In the genomic region with DNA sequence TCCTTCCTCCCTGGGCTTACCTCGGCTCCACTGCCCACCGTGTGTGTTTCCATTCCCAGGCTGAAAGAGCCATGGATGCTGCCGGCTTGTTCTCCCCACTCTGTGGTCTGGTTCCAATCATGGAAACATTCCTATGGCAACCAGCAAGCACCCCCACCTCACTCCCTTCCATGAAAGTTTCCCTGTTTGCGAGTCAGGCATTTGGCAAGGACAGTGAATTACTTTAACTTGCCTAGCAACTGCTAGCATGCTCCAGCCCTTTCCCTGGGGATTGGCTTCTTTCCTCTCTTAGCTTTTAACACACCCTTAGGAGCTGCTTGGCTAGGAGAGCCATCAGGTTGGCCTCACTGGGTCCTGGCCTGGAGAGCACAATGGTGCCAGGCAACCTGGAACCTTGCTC, we compare ENCODE assay signal across 10 mouse cellular contexts.
A peak's percentile ranks its signal among the peaks of the same experiment; 100 is the strongest.
DNase-seq lines count a peak whose midpoint lies in the region; ATAC-seq and TF ChIP-seq lines count a peak whose summit lies in the region.
"Had no signal": no experiment of that assay in that cellular context is flagged by ENCODE, and none has a peak within 500 bp of the region (broad histone marks: within the 10 kb centered on the region; RNA-seq: fewer than 3 reads in every experiment).

No protein-coding gene starts in this region.

- no peak overlapping the region for H3K4me2 ChIP-seq in midbrain, postnatal 0 days (ENCODE audit: low read depth, low read length, poor library complexity, severe bottlenecking)
- no peak overlapping the region for H3K4me2 ChIP-seq in stomach, embryonic 16.5 days (ENCODE audit: low read depth, low read length)
- H3K4me2 ChIP-seq: liver, embryonic 13.5 days; neural tube, embryonic 12.5 days had no signal

- DNase-seq in midbrain, postnatal 0 days (ENCODE audit: low spot score) = peak; percentile 76
- no peak for DNase-seq in midbrain, embryonic 10.5 days (ENCODE audit: low spot score)
- DNase-seq in frontal cortex, postnatal 36 days (ENCODE audit: low spot score in 2 of 2) = peak; percentile 42 to 67
- peak; percentile 28 to 29 for DNase-seq in left cerebral cortex, adult 2 months (ENCODE audit: extremely low spot score in 1 of 2, low spot score in 2 of 2)
- no peak for DNase-seq in liver
- DNase-seq in spleen, adult 18-20 months = no peak
- DNase-seq in kidney, adult 2 months = no peak
- DNase-seq: liver, embryonic 13.5 days had no signal

- no peak overlapping the region for H3K9ac ChIP-seq in midbrain, postnatal 0 days (replicated peaks; ENCODE audit: low read length, poor library complexity, severe bottlenecking)
- H3K9ac ChIP-seq in stomach, embryonic 16.5 days (ENCODE audit: low read length) = no peak overlapping the region
- H3K9ac ChIP-seq: liver, embryonic 13.5 days; neural tube, embryonic 12.5 days had no signal

- no peak for ATAC-seq in midbrain, postnatal 0 days (ENCODE audit: low FRiP score)
- peak; percentile 21; the same call in 1 of the 2 replicates for ATAC-seq in stomach, embryonic 16.5 days (ENCODE audit: insufficient read depth, low FRiP score)

- no peaks in the 10 kb centered on the region for H3K9me3 ChIP-seq in midbrain, postnatal 0 days (ENCODE audit: low read length)
- H3K9me3 ChIP-seq in midbrain, embryonic 10.5 days (replicated peaks) = 0 out of 2 replicates have a peak, but pooled peaks cover 7% of the 10 kb centered on the region
- H3K9me3 ChIP-seq in stomach, embryonic 16.5 days (replicated peaks; ENCODE audit: control insufficient read depth, low read length) = no peaks in the 10 kb centered on the region
- H3K9me3 ChIP-seq: liver, embryonic 13.5 days; neural tube, embryonic 12.5 days had no signal

- TF ChIP-seq POLR2A in kidney, adult 2 months (IDR thresholded peaks at IDR 0.05; ENCODE audit: low read depth, low read length) = no peak

- no peaks in the 10 kb centered on the region for H3K36me3 ChIP-seq in midbrain, postnatal 0 days (ENCODE audit: insufficient read depth, low read length)
- H3K36me3 ChIP-seq in midbrain, embryonic 10.5 days = no peaks in the 10 kb centered on the region
- no peaks in the 10 kb centered on the region for H3K36me3 ChIP-seq in stomach, embryonic 16.5 days (ENCODE audit: control insufficient read depth, insufficient read depth, low read length)
- no peaks in the 10 kb centered on the region for H3K36me3 ChIP-seq in kidney, adult 2 months (ENCODE audit: control insufficient read depth, insufficient read depth, low read length)
- H3K36me3 ChIP-seq: liver, embryonic 13.5 days; neural tube, embryonic 12.5 days had no signal

- H3K27ac ChIP-seq in midbrain, postnatal 0 days (ENCODE audit: low read depth, low read length) = no peak overlapping the region
- no peak overlapping the region for H3K27ac ChIP-seq in midbrain, embryonic 10.5 days (replicated peaks)
- H3K27ac ChIP-seq in left cerebral cortex, adult 2 months = peak overlapping the region; percentile 67
- no peak overlapping the region for H3K27ac ChIP-seq in stomach, embryonic 16.5 days (ENCODE audit: low read length)
- H3K27ac ChIP-seq in kidney, adult 2 months (ENCODE audit: insufficient read depth, low read depth, low read length) = no peak overlapping the region
- H3K27ac ChIP-seq: liver, embryonic 13.5 days; neural tube, embryonic 12.5 days had no signal

- no peaks in the 10 kb centered on the region for H3K27me3 ChIP-seq in midbrain, postnatal 0 days (ENCODE audit: insufficient read depth, low read length)
- no peaks in the 10 kb centered on the region for H3K27me3 ChIP-seq in midbrain, embryonic 10.5 days (ENCODE audit: low read depth, poor library complexity, severe bottlenecking)
- no peaks in the 10 kb centered on the region for H3K27me3 ChIP-seq in stomach, embryonic 16.5 days (ENCODE audit: control insufficient read depth, insufficient read depth, low read length)
- H3K27me3 ChIP-seq in kidney, adult 2 months (replicated peaks; ENCODE audit: control insufficient read depth, insufficient read depth, low read length) = no peaks in the 10 kb centered on the region
- H3K27me3 ChIP-seq: liver, embryonic 13.5 days; neural tube, embryonic 12.5 days had no signal

- no peaks in the 10 kb centered on the region for H3K4me1 ChIP-seq in midbrain, postnatal 0 days (ENCODE audit: insufficient read depth, low read length)
- H3K4me1 ChIP-seq in midbrain, embryonic 10.5 days = peaks cover 1% of the 10 kb centered on the region
- H3K4me1 ChIP-seq in stomach, embryonic 16.5 days (ENCODE audit: control insufficient read depth, insufficient read depth, low read length) = no peaks in the 10 kb centered on the region
- no peaks in the 10 kb centered on the region for H3K4me1 ChIP-seq in kidney, adult 2 months (ENCODE audit: control insufficient read depth, insufficient read depth, low read length)
- H3K4me1 ChIP-seq: liver, embryonic 13.5 days had no signal

- H3K4me3 ChIP-seq in midbrain, postnatal 0 days (ENCODE audit: low read depth, low read length) = no peak overlapping the region
- no peak overlapping the region for H3K4me3 ChIP-seq in midbrain, embryonic 10.5 days
- peak overlapping the region; percentile 32 for H3K4me3 ChIP-seq in left cerebral cortex, adult 2 months
- H3K4me3 ChIP-seq in stomach, embryonic 16.5 days (replicated peaks; ENCODE audit: low read length) = no peak overlapping the region
- H3K4me3 ChIP-seq in kidney, adult 2 months (ENCODE audit: insufficient read depth, low read depth, low read length) = no peak overlapping the region
- H3K4me3 ChIP-seq: liver, embryonic 13.5 days; neural tube, embryonic 12.5 days had no signal

- TF ChIP-seq CTCF in midbrain, postnatal 0 days (IDR thresholded peaks at IDR 0.05) = no peak
- TF ChIP-seq CTCF in left cerebral cortex, adult 2 months (IDR thresholded peaks at IDR 0.05) = no peak
- TF ChIP-seq CTCF in kidney, adult 2 months (conservative IDR thresholded peaks at IDR 0.05; ENCODE audit: insufficient read depth, insufficient read length, low read depth, low read length) = no peak

- intact Hi-C loops in left cerebral cortex, adult 2 months (cut with DNase I) = loop anchor here (5.0 kb wide), 1 partner anchor 65 kb away; no protein-coding TSS in a partner anchor

- WGBS in midbrain, postnatal 0 days = 57% methylated on average over 4 of the region's 4 CpGs
- 75% methylated on average over 4 of the region's 4 CpGs for WGBS in midbrain, embryonic 10.5 days
- WGBS in stomach, embryonic 16.5 days = 54% methylated on average over 4 of the region's 4 CpGs
- 86% methylated on average over 4 of the region's 4 CpGs for WGBS in kidney, adult 2 months

Comparison
In these comparisons a context has a peak if more than half of its experiments do, and no peak if none do; other contexts are left out.
1. DNase-seq: peak in midbrain, postnatal 0 days (single experiment), frontal cortex, postnatal 36 days (2 of 2) and left cerebral cortex, adult 2 months (2 of 2); none in midbrain, embryonic 10.5 days (single experiment), liver (single experiment), spleen, adult 18-20 months (0 of 2) and kidney, adult 2 months (single experiment).